Mouse (Mus musculus) cerebellum, adult 18-20 months (tissue): ENCODE measurements around the gene Itgb6.
A peak's percentile ranks its signal among the peaks of the same experiment; 100 is the strongest.

Experiments
- DNase-seq, 2 experiments: peaks; one replicate each; pipeline ENCODE4 v3.0.0; 2021

Gene Itgb6

GRCm38 (mm10) chr2:60613857-60614228 is 108.6 kb downstream of the Itgb6 start:
- no peak for DNase-seq

DNA sequence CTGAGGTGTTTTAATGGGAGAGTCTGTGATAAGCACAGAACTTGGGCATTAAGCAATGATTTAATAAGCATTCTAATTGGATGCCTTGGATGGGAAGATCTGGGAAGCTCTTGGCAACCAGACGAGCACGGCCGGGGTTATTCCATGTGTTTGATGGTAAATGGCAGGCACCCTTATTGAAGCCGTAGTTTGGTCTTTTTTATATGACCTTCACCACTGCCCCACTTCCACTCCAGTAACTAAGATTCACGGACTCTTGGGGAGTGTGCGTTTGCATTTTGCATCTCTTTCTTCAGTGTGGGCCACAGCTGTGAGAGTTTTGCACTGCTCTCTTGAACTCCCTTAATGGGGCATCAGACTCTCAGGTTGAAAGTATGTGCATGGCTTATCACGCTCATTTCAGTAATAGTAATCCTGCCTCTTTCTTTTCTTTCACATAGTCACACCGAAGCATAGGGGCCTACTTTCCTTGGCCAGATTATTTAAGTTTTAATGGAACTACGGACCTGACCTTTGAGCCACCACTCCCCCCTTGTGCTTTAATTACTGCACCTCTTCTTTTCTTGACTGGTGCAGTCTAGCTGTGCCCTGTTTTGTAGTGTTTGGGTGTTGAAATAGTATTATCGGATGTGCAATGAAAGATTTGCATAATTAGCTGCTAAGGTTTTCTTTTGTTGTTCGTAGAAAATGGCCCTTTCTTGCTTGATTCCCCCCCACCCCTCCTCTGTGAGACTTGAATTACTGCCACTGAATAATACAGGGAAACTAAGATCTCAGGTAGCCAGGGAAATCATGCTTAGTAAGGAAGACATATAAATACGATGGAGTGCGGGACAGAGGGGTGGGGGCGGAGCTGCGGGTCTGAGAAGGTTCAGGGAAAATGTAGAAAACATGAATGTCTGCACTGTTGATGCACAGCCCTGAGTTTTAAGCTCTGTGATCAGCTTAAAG is 109.3 kb downstream of the Itgb6 start:
- DNase-seq: no peak

- no peak for DNase-seq
These were observed 110.8 kb downstream of the Itgb6 start for GRCm38 (mm10) chr2:60611622-60612021.

GRCm38 (mm10) chr2:60609436-60610199 is 112.8 kb downstream of the Itgb6 start:
- no peak for DNase-seq

DNA sequence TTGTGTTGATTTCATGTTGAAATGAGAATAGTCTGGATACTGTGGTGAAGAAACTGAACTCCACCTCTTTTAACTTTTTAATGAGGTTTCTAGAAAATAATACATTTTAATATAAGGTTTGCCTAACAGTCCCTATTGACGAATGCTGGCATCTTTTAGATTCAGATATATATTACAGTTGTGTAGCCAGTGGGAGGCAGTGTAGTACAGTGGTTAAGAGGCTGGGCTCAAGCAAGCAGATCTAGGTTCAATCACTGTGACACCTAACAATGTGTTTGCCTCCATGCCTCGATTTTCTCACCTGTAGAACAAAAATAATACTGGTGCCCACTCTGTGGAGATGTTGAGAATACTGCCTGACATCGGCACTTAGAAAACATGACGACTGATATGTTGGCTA is 114.5 kb downstream of the Itgb6 start:
- DNase-seq: no peak

DNA sequence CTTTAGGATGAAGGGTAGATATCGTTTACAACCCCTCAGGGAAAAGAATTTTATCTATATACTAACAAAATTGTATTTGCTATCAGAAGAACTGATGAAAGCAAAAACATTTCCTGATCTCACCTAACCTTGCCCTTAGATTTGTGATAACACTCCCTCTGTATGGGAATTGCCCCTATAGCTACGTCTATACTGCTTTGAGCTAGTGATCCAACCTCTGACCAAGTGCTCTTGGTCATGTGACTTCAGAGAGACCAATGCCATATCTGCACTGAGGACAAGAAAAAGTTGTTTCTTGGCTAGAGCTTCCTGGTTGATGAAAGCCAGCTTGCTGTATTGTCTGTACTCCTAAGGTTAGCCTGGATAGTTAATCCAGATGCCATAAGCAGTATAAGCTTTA is 121.1 kb downstream of the Itgb6 start:
- no peak for DNase-seq

GRCm38 (mm10) chr2:60600863-60601262 is 121.6 kb downstream of the Itgb6 start:
- no peak for DNase-seq

DNA sequence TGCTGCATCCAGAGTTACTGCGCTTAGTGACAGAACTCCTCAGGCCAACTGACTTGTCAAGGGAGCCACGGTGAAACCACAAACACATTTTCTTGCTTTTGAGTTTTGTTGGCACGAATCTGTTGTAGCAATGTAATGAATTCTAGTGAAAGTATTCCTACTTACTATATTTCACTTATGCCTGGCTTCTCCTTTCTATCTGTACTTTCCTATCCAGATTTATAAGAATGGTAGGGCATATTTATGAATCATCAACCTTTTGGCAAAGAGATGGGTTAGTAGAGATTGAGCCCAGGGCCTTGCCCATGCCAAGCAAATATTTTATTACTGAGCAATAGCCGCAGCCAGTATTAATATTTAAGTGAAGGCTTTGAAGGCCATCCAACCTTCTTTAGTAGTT is 139.0 kb downstream of the Itgb6 start:
- no peak for DNase-seq

- DNase-seq: no peak
These were observed 167.9 kb downstream of the Itgb6 start for GRCm38 (mm10) chr2:60554561-60554960.

DNA sequence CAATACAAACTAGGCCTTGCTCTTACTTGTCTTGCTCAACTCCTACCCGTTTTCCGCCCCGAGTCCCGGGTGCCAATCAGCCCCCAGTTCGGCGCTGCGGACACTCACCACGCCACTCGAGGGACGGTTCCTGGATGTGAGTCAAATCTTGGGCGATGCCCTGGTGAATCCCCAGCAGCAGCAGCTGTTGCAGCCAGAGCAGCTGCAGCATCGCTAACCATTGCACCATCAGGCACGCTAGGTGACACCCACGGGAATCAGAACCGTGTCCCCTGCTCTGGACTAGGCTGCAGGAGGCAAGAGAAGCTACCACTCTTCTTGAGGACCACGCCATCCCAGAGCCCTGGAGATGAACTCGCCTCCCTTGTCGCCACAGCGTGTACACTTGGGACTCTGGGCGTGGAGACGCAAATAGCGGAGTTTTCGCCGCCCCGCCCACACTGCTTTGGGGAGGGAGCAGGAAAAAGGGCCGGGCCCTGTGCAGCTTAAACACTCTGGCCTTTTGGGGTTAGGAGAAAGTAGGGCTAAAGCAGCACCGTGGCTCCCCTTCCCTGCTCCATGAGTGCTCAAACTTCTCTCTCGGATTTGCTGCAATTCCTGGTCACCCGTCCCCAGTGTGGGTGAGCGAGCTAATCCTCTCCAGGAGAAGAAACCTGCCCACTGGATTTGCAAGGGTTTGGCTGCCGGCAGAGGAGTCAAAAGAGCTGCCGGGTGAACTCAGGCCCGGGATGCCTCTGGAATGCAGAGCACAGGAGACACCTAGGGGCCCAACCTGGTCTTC is 169.4 kb downstream of the Itgb6 start, which contains the start of gene Pla2r1:
TSS of gene Pla2r1 (minus strand) at position 407 of the 781 bp plus-strand sequence.
- peak; percentile 9 to 19 for DNase-seq

DNA sequence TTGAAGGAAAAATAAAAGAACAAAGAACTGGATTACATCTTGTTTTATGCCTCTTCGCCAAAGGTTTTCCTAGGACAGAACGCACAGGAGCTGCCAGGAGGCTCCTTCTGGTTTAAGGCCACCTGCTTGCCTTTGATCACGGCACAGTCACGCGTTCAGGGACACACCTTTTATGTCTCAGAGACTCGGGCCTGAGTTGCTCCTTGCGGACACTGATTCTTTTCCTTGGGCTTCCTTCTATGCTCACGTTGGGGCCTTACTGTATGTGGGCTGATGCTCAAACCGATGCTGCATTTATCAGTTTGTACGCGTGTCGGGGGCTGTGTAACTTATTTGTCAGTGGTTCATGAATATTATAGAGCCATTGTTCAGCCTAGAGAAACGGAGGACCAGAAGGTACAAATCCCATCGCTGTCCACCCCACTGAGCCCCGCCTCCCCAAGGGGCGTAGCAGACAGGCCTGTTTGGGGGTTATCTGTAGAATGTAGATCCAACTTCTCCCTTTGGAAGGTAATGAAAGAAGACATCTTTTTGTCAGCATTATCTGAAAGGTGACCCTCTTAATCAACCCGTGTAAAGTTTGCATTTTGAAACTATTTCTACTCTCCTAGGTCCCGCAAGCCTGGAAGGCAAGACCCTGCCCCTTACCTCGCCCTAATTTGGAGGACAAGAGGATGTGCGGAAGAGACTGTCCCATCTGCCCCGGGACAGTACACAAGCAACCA is 170.1 kb downstream of the Itgb6 start:
- DNase-seq: no peak

GRCm38 (mm10) chr2:60551673-60552072 is 170.8 kb downstream of the Itgb6 start:
- DNase-seq: no peak

- DNase-seq: no peak
These were observed 171.9 kb downstream of the Itgb6 start for GRCm38 (mm10) chr2:60550521-60550920.

GRCm38 (mm10) chr2:60549851-60550250 is 172.6 kb downstream of the Itgb6 start:
- DNase-seq: no peak
